Mouse (Mus musculus): Measurements from ENCODE around the gene Trpv4.

GRCm38 (mm10) chr5:114588416-114588815, 69.8 kb downstream of the Trpv4 start:
- no peak for TF ChIP-seq TAL1 (IDR thresholded peaks at IDR 0.05; ENCODE audit: low read length)
- no peak for TF ChIP-seq GATA1 (IDR thresholded peaks at IDR 0.05; ENCODE audit: low read length)
